8 mouse cellular contexts compared by ENCODE assay signal in the genomic region with DNA sequence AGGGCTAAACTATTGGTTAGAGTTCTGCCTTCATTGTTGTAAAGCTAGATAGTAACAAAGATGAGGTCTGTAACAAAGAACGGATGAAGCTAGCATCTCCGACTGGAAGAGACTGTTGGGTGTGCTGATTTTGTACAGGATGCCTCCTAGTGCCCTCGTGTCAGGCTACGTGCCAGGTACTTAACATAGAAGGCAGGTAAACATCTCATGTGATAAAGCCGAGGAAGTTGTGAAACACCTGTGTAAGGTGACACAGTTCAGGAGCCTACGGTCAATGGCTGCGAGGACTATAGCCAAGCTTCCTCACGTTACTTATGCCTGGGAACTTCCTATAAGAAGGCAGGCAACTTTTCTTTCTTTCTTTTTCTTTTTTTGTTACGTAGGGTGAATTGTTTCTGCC. TPM values are rescaled to one million over a fixed set of nuclear protein-coding genes. Genes with fewer than 3 reads are reported as not detected.
DNase-seq lines count a peak whose midpoint lies in the region; ATAC-seq and TF ChIP-seq lines count a peak whose summit lies in the region.

TSS of gene Nck2 (plus strand) at position 49 of the 400 bp plus-strand sequence.

- 12% methylated on average over 9 of the region's 9 CpGs for WGBS in intestine, postnatal 0 days
- WGBS in lung, embryonic 15.5 days, result 15% methylated on average over 9 of the region's 9 CpGs
- WGBS in stomach, postnatal 0 days, result 14% methylated on average over 9 of the region's 9 CpGs

- no peaks in the 10 kb centered on the region for H3K27me3 ChIP-seq in intestine, postnatal 0 days (replicated peaks; ENCODE audit: control insufficient read depth, insufficient read depth, low read length)
- no peaks in the 10 kb centered on the region for H3K27me3 ChIP-seq in lung, embryonic 15.5 days
- H3K27me3 ChIP-seq in stomach, postnatal 0 days (ENCODE audit: control insufficient read depth, insufficient read depth, low read length), result no peaks in the 10 kb centered on the region

- no peak for DNase-seq in frontal cortex, adult 2 months (ENCODE audit: extremely low spot score in 1 of 2, low spot score in 1 of 2)
- no peak for DNase-seq in adrenal gland, postnatal 36 days
- DNase-seq in gonadal fat pad, adult 2 months (ENCODE audit: low read depth), result no peak
- DNase-seq in stomach, postnatal 0 days (ENCODE audit: low spot score), result peak; percentile 81
- no peak for DNase-seq in thymus, adult 18-20 months

- TF ChIP-seq CTCF in intestine, postnatal 0 days (IDR thresholded peaks at IDR 0.05; ENCODE audit: low read depth), result peak; percentile 26; the same call in 1 of the 2 replicates
- peak; percentile 16; the same call in 1 of the 2 replicates for TF ChIP-seq CTCF in stomach, postnatal 0 days (IDR thresholded peaks at IDR 0.05; ENCODE audit: low read depth)

- peaks cover 7% of the 10 kb centered on the region; the same call in 1 of the 2 replicates for H3K4me1 ChIP-seq in intestine, postnatal 0 days (replicated peaks; ENCODE audit: control insufficient read depth, insufficient read depth, low read length)
- peaks cover 32% of the 10 kb centered on the region for H3K4me1 ChIP-seq in lung, embryonic 15.5 days
- H3K4me1 ChIP-seq in stomach, postnatal 0 days (replicated peaks; ENCODE audit: control insufficient read depth, insufficient read depth), result peaks cover 3% of the 10 kb centered on the region

- H3K27ac ChIP-seq in intestine, postnatal 0 days (ENCODE audit: low read depth, low read length), result peak within 1 kb of the TSS; percentile 95
- H3K27ac ChIP-seq in lung, embryonic 15.5 days, result peak within 1 kb of the TSS; percentile 95
- H3K27ac ChIP-seq in stomach, postnatal 0 days (replicated peaks), result peak within 1 kb of the TSS; percentile 99

- H3K4me2 ChIP-seq in intestine, postnatal 0 days (replicated peaks; ENCODE audit: low read depth), result peak within 1 kb of the TSS; percentile 92
- peak within 1 kb of the TSS; percentile 82 for H3K4me2 ChIP-seq in lung, embryonic 15.5 days
- H3K4me2 ChIP-seq in stomach, postnatal 0 days (replicated peaks; ENCODE audit: low read depth), result peak within 1 kb of the TSS; percentile 84

- peak within 1 kb of the TSS; percentile 91 for H3K4me3 ChIP-seq in intestine, postnatal 0 days (ENCODE audit: low read depth, low read length)
- peak within 1 kb of the TSS; percentile 99 for H3K4me3 ChIP-seq in lung, embryonic 15.5 days
- H3K4me3 ChIP-seq in stomach, postnatal 0 days (ENCODE audit: low read depth, low read length), result peak within 1 kb of the TSS; percentile 99

- peak within 1 kb of the TSS; percentile 95 for H3K9ac ChIP-seq in intestine, postnatal 0 days (ENCODE audit: low read depth, low read length)
- peak within 1 kb of the TSS; percentile 92 for H3K9ac ChIP-seq in lung, embryonic 15.5 days
- H3K9ac ChIP-seq in stomach, postnatal 0 days (ENCODE audit: low read length), result peak within 1 kb of the TSS; percentile 97

- no peak for TF ChIP-seq EP300 in stomach, postnatal 0 days (optimal IDR thresholded peaks at IDR 0.05)

- H3K9me3 ChIP-seq in intestine, postnatal 0 days (ENCODE audit: control insufficient read depth), result no peaks in the 10 kb centered on the region
- no peaks in the 10 kb centered on the region for H3K9me3 ChIP-seq in lung, embryonic 15.5 days
- H3K9me3 ChIP-seq in stomach, postnatal 0 days (ENCODE audit: control insufficient read depth, low read length), result no peaks in the 10 kb centered on the region

- ATAC-seq in frontal cortex, adult (ENCODE audit: low TSS enrichment), result no peak
- ATAC-seq in intestine, postnatal 0 days, result peak; percentile 76
- ATAC-seq in lung, embryonic 15.5 days (ENCODE audit: borderline replicate concordance, extremely low read depth, low FRiP score, low TSS enrichment), result no peak
- ATAC-seq in stomach, postnatal 0 days (ENCODE audit: low FRiP score, low TSS enrichment), result peak; percentile 76

- H3K36me3 ChIP-seq in intestine, postnatal 0 days (ENCODE audit: control insufficient read depth, insufficient read depth), result no peaks in the 10 kb centered on the region
- no peaks in the 10 kb centered on the region for H3K36me3 ChIP-seq in lung, embryonic 15.5 days
- H3K36me3 ChIP-seq in stomach, postnatal 0 days (ENCODE audit: control insufficient read depth, insufficient read depth, low read length), result no peaks in the 10 kb centered on the region

RNA-seq across cellular contexts. Expression of gene Nck2, which starts in this region (rescaled TPM):
- 31.8 and 35.8 TPM in 2 replicates for polyA plus RNA-seq in frontal cortex, adult 2 months (2012; rRNA removed)
- total RNA-seq in adrenal gland, postnatal 36 days (2021), result 10 to 100 TPM; 29.7 to 32.9 TPM
- 41.7 and 51.0 TPM in 2 replicates for polyA plus RNA-seq in gonadal fat pad, adult 2 months (2012; rRNA removed)
- 17.0 and 17.1 TPM in 2 replicates for polyA plus RNA-seq in intestine, postnatal 0 days (2015; fragmentation: Nextera tagmentation; extraction: Ambion mirVana)
- polyA plus RNA-seq in lung, embryonic 15.5 days (2015; fragmentation: Nextera tagmentation; extraction: Ambion mirVana), result 50.9 and 51.3 TPM in 2 replicates
- 41.4 and 41.7 TPM in 2 replicates for polyA plus RNA-seq in stomach, postnatal 0 days (2015; fragmentation: Nextera tagmentation; extraction: Ambion mirVana)

Comparison
In these comparisons a context has a peak if more than half of its experiments do, and no peak if none do; other contexts are left out.
1. ATAC-seq: peak in intestine, postnatal 0 days (single experiment) and stomach, postnatal 0 days (single experiment); none in frontal cortex, adult (single experiment) and lung, embryonic 15.5 days (single experiment).
2. Peak in every context shown above with its lines, with median percentiles within 50 percentile points of each other: H3K27ac ChIP-seq, H3K4me2 ChIP-seq, H3K4me3 ChIP-seq and H3K9ac ChIP-seq.